Mouse (Mus musculus) limb, embryonic 10.5 days (tissue): ENCODE results near the gene Zfp119b. TPM values are rescaled to one million over a fixed set of nuclear protein-coding genes. Genes with fewer than 3 reads are reported as not detected.
"Not testable (repeated sequence)": the region's sequence is repeated elsewhere in the genome, so short reads cannot be mapped to it uniquely, and the experiment has no call there.

ENCODE experiments used
- DNase-seq: peaks from one replicate; pipeline ENCODE4 v3.0.0-alpha.2; 2017; ENCODE audit warnings: low spot score
- H3K27ac ChIP-seq: fragments of 300-500 bp; sonication (generic); 2 replicates; pipeline ENCODE4 v1.5.1; 2016; ENCODE audit warnings: mild to moderate bottlenecking
- H3K27me3 ChIP-seq: fragments of 300-500 bp; sonication (generic); 2 replicates; pipeline ENCODE4 v1.6.1; 2016; ENCODE audit warnings: low read depth, mild to moderate bottlenecking; ENCODE audit not compliant: poor library complexity, severe bottlenecking
- H3K36me3 ChIP-seq: fragments of 300-500 bp; sonication (generic); 2 replicates; pipeline ENCODE4 v1.6.1; 2016; ENCODE audit warnings: mild to moderate bottlenecking, moderate library complexity
- H3K4me1 ChIP-seq: fragments of 300-500 bp; sonication (generic); 2 replicates; pipeline ENCODE4 v1.6.1; 2016
- H3K4me3 ChIP-seq: fragments of 300-500 bp; sonication (generic); 2 replicates; pipeline ENCODE4 v1.5.1; 2016; ENCODE audit warnings: mild to moderate bottlenecking, moderate library complexity
- H3K9me3 ChIP-seq: fragments of 300-500 bp; sonication (generic); replicated peaks from 2 replicates; pipeline ENCODE4 v1.6.1; 2016; ENCODE audit warnings: mild to moderate bottlenecking
- WGBS: fragments of 180-500 bp; shearing (Covaris S2); methylation state at CpG from one replicate; pipeline ENCODE4 v1.1.7; 2016; 5-methylcytosine and 5-hydroxymethylcytosine counted together
- polyA plus RNA-seq: library from polyadenylated mRNA; unstranded; fragments of >200 nt; fragmentation: Nextera tagmentation; extraction: Ambion mirVana; gene quantifications from 2 replicates; pipeline ENCODE4 v1.2.1, GENCODE M21; 2016

The Zfp119b gene
- polyA plus RNA-seq, 1 experiment from 2014 or later, result 5.0 TPM

DNA sequence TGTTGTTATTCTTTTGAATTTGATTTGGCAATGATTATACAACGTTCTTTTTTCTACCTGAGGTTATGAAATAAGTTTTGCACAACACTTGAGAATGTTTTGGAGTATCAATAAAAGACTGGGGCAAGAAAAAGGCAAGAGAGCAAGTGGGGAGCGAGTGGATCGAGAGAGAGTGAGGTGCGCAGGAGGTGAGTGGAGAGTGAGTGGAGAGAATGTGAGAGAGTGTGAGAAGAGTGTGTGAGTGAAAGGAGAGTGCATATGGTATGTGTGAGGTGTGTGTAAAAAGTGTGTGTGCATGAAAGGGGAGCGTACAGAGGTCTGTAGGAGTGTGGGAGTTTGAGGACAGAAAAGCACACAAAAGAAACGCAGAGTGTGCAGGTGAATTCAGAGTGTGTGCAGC is 45.2 kb downstream of the Zfp119b start:
- Histone ChIP-seq H3K36me3 (no peaks in the 10 kb centered on the region), H3K4me3 (no peak overlapping the region), H3K9me3 (no peaks in the 10 kb centered on the region), H3K4me1 (no peaks in the 10 kb centered on the region), H3K27ac (no peak overlapping the region), H3K27me3 (no peaks in the 10 kb centered on the region)
- no peak for DNase-seq
- WGBS, result 79% methylated on average over 6 of the region's 6 CpGs

DNA sequence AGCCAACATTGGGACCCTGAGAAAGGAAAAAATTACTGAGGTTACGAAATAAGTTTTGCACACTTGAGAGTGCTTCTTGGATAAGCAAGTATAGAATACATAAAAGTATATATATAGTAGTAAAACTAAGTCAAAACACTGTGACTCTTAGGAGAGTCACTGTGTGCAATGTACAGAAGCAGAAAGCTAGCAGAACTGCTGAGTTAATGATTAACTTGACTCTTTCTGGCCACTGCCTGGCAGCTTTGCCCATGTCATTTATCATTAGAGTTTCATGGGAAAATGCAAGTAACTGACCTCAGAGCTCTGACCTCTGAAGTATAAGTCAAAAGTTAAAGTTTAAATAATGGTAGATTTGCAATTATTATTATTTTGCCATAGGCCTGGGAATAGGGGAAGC is 45.6 kb downstream of the Zfp119b start:
- Histone ChIP-seq H3K27me3 (no peaks in the 10 kb centered on the region), H3K9me3 (no peaks in the 10 kb centered on the region), H3K36me3 (no peaks in the 10 kb centered on the region), H3K27ac (no peak overlapping the region), H3K4me1 (no peaks in the 10 kb centered on the region), H3K4me3 (no peak overlapping the region)
- DNase-seq, result no peak
- 88% methylated on average over 1 of the region's 1 CpGs for WGBS

DNA sequence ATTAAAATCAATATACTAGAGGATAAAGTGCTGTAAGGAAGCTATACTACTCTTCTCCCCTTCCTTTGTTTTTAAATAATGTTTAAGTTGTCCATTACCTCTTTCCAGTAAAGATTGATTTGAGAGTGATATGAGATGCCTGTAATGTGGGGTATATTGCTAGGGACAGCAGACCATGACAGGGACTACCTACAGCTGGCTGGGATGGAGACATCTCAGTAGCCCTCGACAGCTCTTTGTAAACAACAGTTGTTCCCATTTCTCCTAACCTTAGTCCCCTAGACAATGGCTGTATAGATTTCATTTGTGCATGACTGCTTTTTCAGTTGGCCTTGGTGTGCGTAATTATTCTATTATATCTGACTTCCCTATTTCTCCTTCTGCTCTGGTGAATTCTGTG is 46.2 kb downstream of the Zfp119b start:
- 78% methylated on average over 2 of the region's 2 CpGs for WGBS
- Histone ChIP-seq H3K9me3 (no peaks in the 10 kb centered on the region; the same call in 1 of the 2 replicates), H3K36me3 (peaks cover 5% of the 10 kb centered on the region), H3K27ac (no peak overlapping the region), H3K27me3 (no peaks in the 10 kb centered on the region), H3K4me3 (no peak overlapping the region), H3K4me1 (no peaks in the 10 kb centered on the region)
- no peak for DNase-seq

DNA sequence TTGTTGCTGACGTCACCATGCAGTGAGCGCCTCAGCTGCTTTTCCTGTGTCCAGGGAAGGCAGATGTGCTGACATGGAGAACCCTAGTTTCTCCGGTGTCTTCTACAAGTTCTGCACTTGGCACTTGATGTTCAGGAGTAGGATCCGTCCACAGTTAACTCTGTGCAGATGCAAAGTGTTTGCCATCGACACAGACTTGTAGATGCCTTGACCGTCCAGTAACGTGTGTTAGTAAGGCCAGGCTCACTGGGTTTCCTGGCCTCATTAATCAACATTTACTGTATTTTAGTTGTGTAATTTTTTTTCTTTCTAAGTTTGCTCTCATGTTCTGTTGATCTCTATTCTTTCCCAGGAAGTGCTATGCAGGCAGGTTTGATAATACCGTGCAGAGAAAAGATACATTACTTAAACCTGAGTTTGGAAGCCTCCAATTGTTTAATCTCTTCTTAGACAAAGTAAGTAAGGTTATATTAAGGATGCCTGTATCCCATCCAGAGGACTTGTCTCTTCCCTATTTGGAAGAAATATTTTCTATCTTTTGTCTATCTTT is 56.8 kb downstream of the Zfp119b start:
- Histone ChIP-seq H3K4me3 (peak overlapping the region; percentile 51), H3K27ac (peak overlapping the region; percentile 58), H3K36me3 (peaks cover 18% of the 10 kb centered on the region)
- H3K9me3 ChIP-seq, DNase-seq, H3K27me3 ChIP-seq, H3K4me1 ChIP-seq: not testable (repeated sequence)
- WGBS, result 20% methylated on average over 6 of the region's 8 CpGs

Other genes starting within 250 kb of the Zfp119b start
- gene Pot1b, start 236.9 kb downstream of the Zfp119b start, polyA plus RNA-seq, result 9.5 and 11.5 TPM in 2 replicates
- 0.05 and 0.14 TPM in 2 replicates for gene Adgre4, start 199.5 kb downstream of the Zfp119b start, polyA plus RNA-seq
- 7.3 and 9.5 TPM in 2 replicates for gene Zfp119a, start 70.6 kb downstream of the Zfp119b start, polyA plus RNA-seq
- gene Zfp959, start 57.4 kb downstream of the Zfp119b start, polyA plus RNA-seq, result 13.2 and 15.5 TPM in 2 replicates
- gene Ebi3, start 3.1 kb upstream of the Zfp119b start, polyA plus RNA-seq, result 0.90 and 1.1 TPM in 2 replicates
- gene Yju2, start 9.6 kb upstream of the Zfp119b start, polyA plus RNA-seq, result 27.7 and 28.5 TPM in 2 replicates
- 23.6 and 39.7 TPM in 2 replicates for gene Shd, start 21.0 kb upstream of the Zfp119b start, polyA plus RNA-seq
- gene Fsd1, start 37.0 kb upstream of the Zfp119b start, polyA plus RNA-seq, result 44.0 and 56.6 TPM in 2 replicates
- gene Stap2, start 56.1 kb upstream of the Zfp119b start, polyA plus RNA-seq, result 6.4 and 7.3 TPM in 2 replicates
- 115 and 130 TPM in 2 replicates for gene Mpnd, start 56.2 kb upstream of the Zfp119b start, polyA plus RNA-seq
- gene Sh3gl1, start 87.1 kb upstream of the Zfp119b start, polyA plus RNA-seq, result 181 and 187 TPM in 2 replicates
- 54.7 and 60.2 TPM in 2 replicates for gene Chaf1a, start 90.9 kb upstream of the Zfp119b start, polyA plus RNA-seq
- gene Ubxn6, start 125.5 kb upstream of the Zfp119b start, polyA plus RNA-seq, result 33.3 and 40.3 TPM in 2 replicates
- 205 and 213 TPM in 2 replicates for gene Hdgfl2, start 130.1 kb upstream of the Zfp119b start, polyA plus RNA-seq
- 0.08 and 0.10 TPM in 2 replicates for gene Plin4, start 160.3 kb upstream of the Zfp119b start, polyA plus RNA-seq
- 0.21 and 0.36 TPM in 2 replicates for gene Plin5, start 168.1 kb upstream of the Zfp119b start, polyA plus RNA-seq
- gene Lrg1, start 172.5 kb upstream of the Zfp119b start, polyA plus RNA-seq, result 0.23 TPM in 1 of 2 replicates, not detected in the other
- 0.88 and 1.0 TPM in 2 replicates for gene Sema6b, start 190.8 kb upstream of the Zfp119b start, polyA plus RNA-seq
- gene Tnfaip8l1, start 213.0 kb upstream of the Zfp119b start, polyA plus RNA-seq, result 6.1 and 10.6 TPM in 2 replicates
- gene Mydgf, start 234.4 kb upstream of the Zfp119b start, polyA plus RNA-seq, result 78.0 and 80.7 TPM in 2 replicates